In the genomic region with DNA sequence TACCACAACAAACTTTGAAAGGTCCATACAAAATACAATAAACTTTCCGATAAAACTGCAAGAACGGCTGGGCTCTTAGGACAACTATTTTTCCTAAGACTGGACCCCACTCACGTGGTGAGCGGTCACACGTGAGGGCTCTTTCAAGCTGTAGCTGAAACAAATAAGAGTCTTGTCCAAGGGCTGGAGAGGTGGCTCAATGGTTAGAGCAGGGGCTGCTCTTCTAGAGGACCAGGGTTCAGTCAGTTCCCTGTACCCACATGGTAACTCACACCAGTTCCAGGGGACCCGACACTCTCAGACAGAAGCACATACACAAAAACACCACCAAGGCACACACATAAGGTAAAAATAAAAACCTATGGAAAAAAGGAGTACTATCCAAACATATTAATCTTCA, we compare ENCODE assay signal across 8 mouse cellular contexts.
DNase-seq lines count a peak whose midpoint lies in the region; ATAC-seq and TF ChIP-seq lines count a peak whose summit lies in the region.

No protein-coding gene starts in this region.

- no peak for ATAC-seq in neural tube, embryonic 11.5 days (ENCODE audit: insufficient read depth, low FRiP score, low TSS enrichment)
- ATAC-seq in limb, embryonic 13.5 days (ENCODE audit: low FRiP score, low read depth): no peak
- ATAC-seq in stomach, embryonic 14.5 days (ENCODE audit: insufficient number of reproducible peaks, insufficient read depth, low FRiP score, low read depth): no peak

- H3K9ac ChIP-seq in neural tube, embryonic 11.5 days (ENCODE audit: low read length): no peak overlapping the region
- H3K9ac ChIP-seq in limb, embryonic 13.5 days: peak overlapping the region; percentile 58
- 0 out of 2 replicates have a peak overlapping the region, but pooled peaks have one; percentile 28 for H3K9ac ChIP-seq in stomach, embryonic 14.5 days (replicated peaks; ENCODE audit: low read depth, low read length)

- intact Hi-C loops in gastrocnemius, adult 2 months (cut with DNase I): loop anchor here (5.0 kb wide), 1 partner anchor 35 kb away; no protein-coding TSS in a partner anchor
- intact Hi-C loops in gastrocnemius, postnatal 14 days (cut with DNase I; ENCODE audit: low total_unique reads): no loop called here

- no peaks in the 10 kb centered on the region for H3K27me3 ChIP-seq in neural tube, embryonic 11.5 days (ENCODE audit: control insufficient read depth, insufficient read depth, low read length)
- no peaks in the 10 kb centered on the region for H3K27me3 ChIP-seq in limb, embryonic 13.5 days
- H3K27me3 ChIP-seq in stomach, embryonic 14.5 days (ENCODE audit: control insufficient read depth, insufficient read depth, low read length): no peaks in the 10 kb centered on the region

- peaks cover 20% of the 10 kb centered on the region for H3K4me1 ChIP-seq in neural tube, embryonic 11.5 days (ENCODE audit: control insufficient read depth, insufficient read depth, low read length)
- peaks cover 48% of the 10 kb centered on the region for H3K4me1 ChIP-seq in limb, embryonic 13.5 days
- peaks cover 34% of the 10 kb centered on the region; the same call in 1 of the 2 replicates for H3K4me1 ChIP-seq in stomach, embryonic 14.5 days (ENCODE audit: control insufficient read depth, insufficient read depth, low read length)

- H3K4me3 ChIP-seq in gastrocnemius, adult 2 months: peak overlapping the region; percentile 65
- H3K4me3 ChIP-seq in neural tube, embryonic 11.5 days (ENCODE audit: low read depth, low read length): no peak overlapping the region
- peak overlapping the region; percentile 49 for H3K4me3 ChIP-seq in limb, embryonic 13.5 days
- H3K4me3 ChIP-seq in stomach, embryonic 14.5 days (ENCODE audit: low read depth, low read length): peak overlapping the region; percentile 39; the same call in 1 of the 2 replicates

- peak overlapping the region; percentile 16; the same call in 1 of the 2 replicates for H3K4me2 ChIP-seq in neural tube, embryonic 11.5 days (ENCODE audit: low read depth)
- H3K4me2 ChIP-seq in limb, embryonic 13.5 days (replicated peaks): peak overlapping the region; percentile 70
- H3K4me2 ChIP-seq in stomach, embryonic 14.5 days (replicated peaks; ENCODE audit: low read depth, low read length): peak overlapping the region; percentile 59

- H3K27ac ChIP-seq in gastrocnemius, adult 2 months: peak overlapping the region; percentile 80
- H3K27ac ChIP-seq in neural tube, embryonic 11.5 days (ENCODE audit: low read depth, low read length): no peak overlapping the region
- H3K27ac ChIP-seq in limb, embryonic 13.5 days: no peak overlapping the region; the same call in 1 of the 2 replicates
- H3K27ac ChIP-seq in stomach, embryonic 14.5 days (ENCODE audit: low read length): no peak overlapping the region

- 54% methylated on average over 6 of the region's 6 CpGs for WGBS in neural tube, embryonic 11.5 days
- 44% methylated on average over 6 of the region's 6 CpGs for WGBS in limb, embryonic 13.5 days
- 31% methylated on average over 6 of the region's 6 CpGs for WGBS in stomach, embryonic 14.5 days

- DNase-seq in gastrocnemius, adult 2 months: peak; percentile 15
- DNase-seq in gastrocnemius, postnatal 14 days: no peak
- no peak for DNase-seq in neural tube, embryonic 11.5 days (ENCODE audit: low spot score)
- no peak for DNase-seq in neural tube, embryonic 10.5 days (ENCODE audit: extremely low spot score, low spot score)
- DNase-seq in layer of hippocampus, adult 18-20 months (ENCODE audit: low spot score in 2 of 2): no peak
- DNase-seq in testis, postnatal 10 days (ENCODE audit: low spot score): no peak

- H3K36me3 ChIP-seq in neural tube, embryonic 11.5 days (ENCODE audit: control insufficient read depth, insufficient read depth, low read length): no peaks in the 10 kb centered on the region
- H3K36me3 ChIP-seq in limb, embryonic 13.5 days: no peaks in the 10 kb centered on the region
- no peaks in the 10 kb centered on the region for H3K36me3 ChIP-seq in stomach, embryonic 14.5 days (ENCODE audit: control insufficient read depth, insufficient read depth, low read length)

- no peak for TF ChIP-seq CTCF in gastrocnemius, adult 2 months (IDR thresholded peaks at IDR 0.05)

- H3K9me3 ChIP-seq in neural tube, embryonic 11.5 days (ENCODE audit: control insufficient read depth, low read length): no peaks in the 10 kb centered on the region
- H3K9me3 ChIP-seq in limb, embryonic 13.5 days: no peaks in the 10 kb centered on the region
- no peaks in the 10 kb centered on the region for H3K9me3 ChIP-seq in stomach, embryonic 14.5 days (ENCODE audit: control insufficient read depth, low read depth, low read length)

Comparison
In these comparisons a context has a peak if more than half of its experiments do, and no peak if none do; other contexts are left out.
1. H3K4me2 ChIP-seq: peak in every context shown above with its lines; median percentile 70 in limb, embryonic 13.5 days; 59 in stomach, embryonic 14.5 days; 16 in neural tube, embryonic 11.5 days.